Mouse (Mus musculus): ENCODE results near the gene Brox. TPM values are rescaled to one million over a fixed set of nuclear protein-coding genes. Genes with fewer than 3 reads are reported as not detected.

The Brox gene
- total RNA-seq, 1 experiment: 34.1 TPM

- no peak overlapping the region for H3K9ac ChIP-seq (ENCODE audit: insufficient read depth, low read depth, low read length, poor library complexity, severe bottlenecking)
- TF ChIP-seq ZC3H11A (IDR thresholded peaks at IDR 0.05; ENCODE audit: borderline replicate concordance, low read depth, low read length) (peak; percentile 42; the same call in 1 of the 2 replicates), HCFC1 (IDR thresholded peaks at IDR 0.05; ENCODE audit: borderline replicate concordance, insufficient read depth, low read length) (no peak), MAFK (IDR thresholded peaks at IDR 0.05; ENCODE audit: insufficient read depth, low read depth, low read length) (no peak), CHD2 (IDR thresholded peaks at IDR 0.05; ENCODE audit: low read depth, low read length) (no peak), ZNF384 (IDR thresholded peaks at IDR 0.05; ENCODE audit: low read depth, low read length) (no peak)
These were observed 53.8 kb downstream of the Brox start for GRCm38 (mm10) chr1:183243293-183243692.

GRCm38 (mm10) chr1:183237901-183238300, 59.2 kb downstream of the Brox start:
- DNase-seq (ENCODE audit: low read depth, low spot score): no peak
- Histone ChIP-seq H3K4me3 (ENCODE audit: insufficient read depth in 1 of 2, low read depth in 1 of 2, low read length in 2 of 2, poor library complexity in 1 of 2, severe bottlenecking in 1 of 2) (no peak overlapping the region), H3K27ac (ENCODE audit: insufficient read depth, low read depth, low read length, poor library complexity, severe bottlenecking) (no peak overlapping the region)

More at GRCm38 (mm10) chr1:183243293-183243692, 53.8 kb downstream of the Brox start:
- in situ Hi-C loops (cut with MboI; ENCODE audit: low sequenced_read_pairs in 2 of 2, unreplicated experiment in 2 of 2): no loop called here
- Histone ChIP-seq H3K4me1 (ENCODE audit: control insufficient read depth in 2 of 2, insufficient read depth in 2 of 2, low read length in 2 of 2, poor library complexity in 1 of 2) (no peaks in the 10 kb centered on the region), H3K36me3 (ENCODE audit: control insufficient read depth, insufficient read depth, low read length, poor library complexity, severe bottlenecking) (no peaks in the 10 kb centered on the region), H3K27ac (ENCODE audit: insufficient read depth, low read depth, low read length, poor library complexity, severe bottlenecking) (no peak overlapping the region), H3K9me3 (ENCODE audit: control insufficient read depth, insufficient read depth, low read depth, low read length) (no peaks in the 10 kb centered on the region), H3K4me3 (ENCODE audit: insufficient read depth in 1 of 2, low read depth in 1 of 2, low read length in 2 of 2, poor library complexity in 1 of 2, severe bottlenecking in 1 of 2) (no peak overlapping the region)
- DNase-seq (ENCODE audit: low read depth, low spot score): no peak

DNA sequence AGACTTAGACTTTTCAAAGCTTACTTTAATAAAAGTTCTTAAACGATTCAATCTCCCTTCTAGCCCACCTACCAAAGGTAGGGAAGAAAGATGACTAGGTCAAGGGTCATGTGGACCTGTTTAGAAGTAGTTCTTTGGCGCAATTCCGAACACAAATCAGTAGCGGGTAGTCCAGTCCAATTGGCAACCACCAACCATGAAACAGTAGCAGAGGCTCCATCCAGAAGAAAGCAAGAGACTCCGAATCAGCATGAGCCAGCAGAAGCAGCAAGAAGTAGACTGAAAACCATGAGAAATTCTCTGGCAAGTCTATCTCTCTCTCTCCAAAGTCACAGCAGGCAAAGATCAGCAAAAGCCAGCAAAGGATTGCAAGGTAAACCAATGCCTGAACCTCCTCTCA, 60.6 kb downstream of the Brox start:
- no peaks in the 10 kb centered on the region for H3K36me3 ChIP-seq (ENCODE audit: control insufficient read depth, insufficient read depth, low read length, poor library complexity, severe bottlenecking)
- H3K4me1 ChIP-seq (ENCODE audit: control insufficient read depth in 2 of 2, insufficient read depth in 2 of 2, low read length in 2 of 2, poor library complexity in 1 of 2): no peaks in the 10 kb centered on the region
- no peak overlapping the region for H3K27ac ChIP-seq (ENCODE audit: insufficient read depth, low read depth, low read length, poor library complexity, severe bottlenecking)
- no peak for DNase-seq (ENCODE audit: low read depth, low spot score)
- in situ Hi-C loops (cut with MboI; ENCODE audit: low sequenced_read_pairs in 2 of 2, unreplicated experiment in 2 of 2): no loop called here
- H3K9ac ChIP-seq (ENCODE audit: insufficient read depth, low read depth, low read length, poor library complexity, severe bottlenecking): no peak overlapping the region
- TF ChIP-seq CHD2 (IDR thresholded peaks at IDR 0.05; ENCODE audit: low read depth, low read length) (no peak), ZC3H11A (IDR thresholded peaks at IDR 0.05; ENCODE audit: borderline replicate concordance, low read depth, low read length) (no peak), MAFK (IDR thresholded peaks at IDR 0.05; ENCODE audit: insufficient read depth, low read depth, low read length) (no peak), ZNF384 (IDR thresholded peaks at IDR 0.05; ENCODE audit: low read depth, low read length) (no peak), HCFC1 (IDR thresholded peaks at IDR 0.05; ENCODE audit: borderline replicate concordance, insufficient read depth, low read length) (no peak)
- H3K4me3 ChIP-seq (ENCODE audit: insufficient read depth in 1 of 2, low read depth in 1 of 2, low read length in 2 of 2, poor library complexity in 1 of 2, severe bottlenecking in 1 of 2): no peak overlapping the region
- no peaks in the 10 kb centered on the region for H3K9me3 ChIP-seq (ENCODE audit: control insufficient read depth, insufficient read depth, low read depth, low read length)

More at GRCm38 (mm10) chr1:183237901-183238300, 59.2 kb downstream of the Brox start:
- no peaks in the 10 kb centered on the region for H3K9me3 ChIP-seq (ENCODE audit: control insufficient read depth, insufficient read depth, low read depth, low read length)
- no peaks in the 10 kb centered on the region for H3K4me1 ChIP-seq (ENCODE audit: control insufficient read depth in 2 of 2, insufficient read depth in 2 of 2, low read length in 2 of 2, poor library complexity in 1 of 2)
- in situ Hi-C loops (cut with MboI; ENCODE audit: low sequenced_read_pairs in 2 of 2, unreplicated experiment in 2 of 2): no loop called here
- no peaks in the 10 kb centered on the region for H3K36me3 ChIP-seq (ENCODE audit: control insufficient read depth, insufficient read depth, low read length, poor library complexity, severe bottlenecking)
- TF ChIP-seq ZC3H11A (IDR thresholded peaks at IDR 0.05; ENCODE audit: borderline replicate concordance, low read depth, low read length): peak; percentile 49; the same call in 1 of the 2 replicates
- no peak for TF ChIP-seq ZNF384 (IDR thresholded peaks at IDR 0.05; ENCODE audit: low read depth, low read length)
- no peak for TF ChIP-seq MAFK (IDR thresholded peaks at IDR 0.05; ENCODE audit: insufficient read depth, low read depth, low read length)
- TF ChIP-seq HCFC1 (IDR thresholded peaks at IDR 0.05; ENCODE audit: borderline replicate concordance, insufficient read depth, low read length): no peak
- no peak for TF ChIP-seq CHD2 (IDR thresholded peaks at IDR 0.05; ENCODE audit: low read depth, low read length)
- H3K9ac ChIP-seq (ENCODE audit: insufficient read depth, low read depth, low read length, poor library complexity, severe bottlenecking): no peak overlapping the region

- in situ Hi-C loops (cut with MboI; ENCODE audit: low sequenced_read_pairs in 2 of 2, unreplicated experiment in 2 of 2): no loop called here
- DNase-seq (ENCODE audit: low read depth, low spot score): no peak
- Histone ChIP-seq H3K9me3 (ENCODE audit: control insufficient read depth, insufficient read depth, low read depth, low read length) (no peaks in the 10 kb centered on the region), H3K9ac (ENCODE audit: insufficient read depth, low read depth, low read length, poor library complexity, severe bottlenecking) (no peak overlapping the region), H3K4me3 (ENCODE audit: insufficient read depth in 1 of 2, low read depth in 1 of 2, low read length in 2 of 2, poor library complexity in 1 of 2, severe bottlenecking in 1 of 2) (no peak overlapping the region), H3K4me1 (ENCODE audit: control insufficient read depth in 2 of 2, insufficient read depth in 2 of 2, low read length in 2 of 2, poor library complexity in 1 of 2) (peaks cover 0 to 1% of the 10 kb centered on the region in 2 experiments; a peak in 1 of 4 replicates), H3K27ac (ENCODE audit: insufficient read depth, low read depth, low read length, poor library complexity, severe bottlenecking) (no peak overlapping the region), H3K36me3 (ENCODE audit: control insufficient read depth, insufficient read depth, low read length, poor library complexity, severe bottlenecking) (no peaks in the 10 kb centered on the region)
- no peak for TF ChIP-seq ZC3H11A (IDR thresholded peaks at IDR 0.05; ENCODE audit: borderline replicate concordance, low read depth, low read length)
- TF ChIP-seq ZNF384 (IDR thresholded peaks at IDR 0.05; ENCODE audit: low read depth, low read length): no peak
- TF ChIP-seq CHD2 (IDR thresholded peaks at IDR 0.05; ENCODE audit: low read depth, low read length): no peak
- TF ChIP-seq HCFC1 (IDR thresholded peaks at IDR 0.05; ENCODE audit: borderline replicate concordance, insufficient read depth, low read length): no peak
- TF ChIP-seq MAFK (IDR thresholded peaks at IDR 0.05; ENCODE audit: insufficient read depth, low read depth, low read length): no peak
These were observed 63.3 kb downstream of the Brox start for GRCm38 (mm10) chr1:183233679-183234174.

Data from ES-E14 (cell line).